Mouse (Mus musculus) limb, embryonic 11.5 days (tissue): ENCODE data around the gene Piezo1. TPM values are rescaled to one million over a fixed set of nuclear protein-coding genes. Genes with fewer than 3 reads are reported as not detected.
A peak's percentile ranks its signal among the peaks of the same experiment; 100 is the strongest.

Experiments used
- ATAC-seq: fragments of 200-750 bp; cut with Nextera tagmentation; 2 replicates; pipeline ENCODE4 v1.8.0; 2017; ENCODE audit warnings: low read depth; ENCODE audit not compliant: insufficient number of reproducible peaks, low FRiP score, low TSS enrichment
- DNase-seq: peaks from one replicate; pipeline ENCODE4 v3.0.0-alpha.2; 2015; ENCODE audit warnings: low spot score
- H3K27ac ChIP-seq: fragments of 300-500 bp; sonication (generic); replicated peaks from 2 replicates; pipeline ENCODE4 v1.5.1; 2014; ENCODE audit warnings: low read depth, mild to moderate bottlenecking, low read length
- H3K27me3 ChIP-seq: fragments of 300-500 bp; sonication (generic); 2 replicates; pipeline ENCODE4 v1.6.1; 2014; ENCODE audit warnings: mild to moderate bottlenecking, low read length, mixed read lengths; ENCODE audit not compliant: control insufficient read depth, insufficient read depth
- H3K36me3 ChIP-seq: fragments of 300-500 bp; sonication (generic); 2 replicates; pipeline ENCODE4 v1.6.1; 2014; ENCODE audit warnings: mild to moderate bottlenecking, low read length, moderate library complexity, mixed read lengths; ENCODE audit not compliant: control insufficient read depth, insufficient read depth
- H3K4me1 ChIP-seq: fragments of 300-500 bp; sonication (generic); 2 replicates; pipeline ENCODE4 v1.6.1; 2014; ENCODE audit warnings: low read length, mixed read lengths; ENCODE audit not compliant: control insufficient read depth, insufficient read depth
- H3K4me2 ChIP-seq: fragments of 300-500 bp; sonication (generic); 2 replicates; pipeline ENCODE4 v1.6.1; 2014; ENCODE audit warnings: low read depth, mild to moderate bottlenecking, moderate library complexity; ENCODE audit not compliant: severe bottlenecking
- H3K4me3 ChIP-seq: fragments of 300-500 bp; sonication (generic); 2 replicates; pipeline ENCODE4 v1.5.1; 2014; ENCODE audit warnings: low read depth, low read length
- H3K9ac ChIP-seq: fragments of 300-500 bp; sonication (generic); 2 replicates; pipeline ENCODE4 v1.6.1; 2014; ENCODE audit warnings: mild to moderate bottlenecking, low read length
- H3K9me3 ChIP-seq: fragments of 300-500 bp; sonication (generic); 2 replicates; pipeline ENCODE4 v1.6.1; 2016; ENCODE audit warnings: low read length; ENCODE audit not compliant: control insufficient read depth
- WGBS: fragments of 180-500 bp; shearing (Covaris S2); extraction: QIAGEN DNeasy Blood & Tissue Kit; methylation state at CpG from one replicate; pipeline ENCODE4 v1.1.7; 2014; 5-methylcytosine and 5-hydroxymethylcytosine counted together
- polyA plus RNA-seq: library from polyadenylated mRNA; unstranded; fragments of >200 nt; fragmentation: Nextera tagmentation; extraction: Ambion mirVana; gene quantifications from 2 replicates; pipeline ENCODE4 v1.2.1, GENCODE M21; 2014

Piezo1 gene
- polyA plus RNA-seq, 1 experiment from 2014 or later, result 7.2 TPM

- Histone ChIP-seq H3K4me2 (peak overlapping the region; percentile 68), H3K36me3 (peaks cover 4% of the 10 kb centered on the region), H3K9me3 (no peaks in the 10 kb centered on the region), H3K4me1 (peaks cover 5% of the 10 kb centered on the region; the same call in 1 of the 2 replicates), H3K27me3 (0 out of 2 replicates have a peak, but pooled peaks cover 2% of the 10 kb centered on the region), H3K4me3 (peak overlapping the region; percentile 50), H3K9ac (peak overlapping the region; percentile 32), H3K27ac (peak overlapping the region; percentile 23; the same call in 1 of the 2 replicates)
- ATAC-seq, result no peak
- DNase-seq, result no peak
- 0% methylated on average over 12 of the region's 12 CpGs for WGBS
Measured at GRCm38 (mm10) chr8:122442781-122443180, 108.3 kb downstream of the Piezo1 start.

GRCm38 (mm10) chr8:122442356-122442755, 108.8 kb downstream of the Piezo1 start:
- peaks cover 4% of the 10 kb centered on the region for H3K36me3 ChIP-seq
- ATAC-seq, result no peak
- H3K27ac ChIP-seq, result no peak overlapping the region
- H3K4me2 ChIP-seq, result peak overlapping the region; percentile 68
- H3K4me1 ChIP-seq, result peaks cover 5% of the 10 kb centered on the region; the same call in 1 of the 2 replicates
- peak overlapping the region; percentile 50 for H3K4me3 ChIP-seq
- H3K9ac ChIP-seq, result peak overlapping the region; percentile 32
- DNase-seq, result no peak
- 20% methylated on average over 7 of the region's 7 CpGs for WGBS
- 0 out of 2 replicates have a peak, but pooled peaks cover 2% of the 10 kb centered on the region for H3K27me3 ChIP-seq
- H3K9me3 ChIP-seq, result no peaks in the 10 kb centered on the region

GRCm38 (mm10) chr8:122441326-122441725, 109.8 kb downstream of the Piezo1 start:
- H3K4me2 ChIP-seq, result no peak overlapping the region
- ATAC-seq, result no peak
- 90% methylated on average over 1 of the region's 1 CpGs for WGBS
- no peak overlapping the region for H3K4me3 ChIP-seq
- 0 out of 2 replicates have a peak, but pooled peaks cover 2% of the 10 kb centered on the region for H3K27me3 ChIP-seq
- H3K27ac ChIP-seq, result no peak overlapping the region
- DNase-seq, result no peak
- peaks cover 5% of the 10 kb centered on the region; the same call in 1 of the 2 replicates for H3K4me1 ChIP-seq
- no peak overlapping the region for H3K9ac ChIP-seq
- H3K9me3 ChIP-seq, result no peaks in the 10 kb centered on the region
- peaks cover 10% of the 10 kb centered on the region for H3K36me3 ChIP-seq

GRCm38 (mm10) chr8:122439336-122439735, 111.8 kb downstream of the Piezo1 start:
- ATAC-seq (no peak), DNase-seq (no peak)
- Histone ChIP-seq H3K36me3 (peaks cover 15% of the 10 kb centered on the region), H3K4me3 (no peak overlapping the region), H3K9me3 (no peaks in the 10 kb centered on the region), H3K27ac (no peak overlapping the region), H3K27me3 (no peaks in the 10 kb centered on the region), H3K4me2 (no peak overlapping the region), H3K9ac (no peak overlapping the region), H3K4me1 (peaks cover 5% of the 10 kb centered on the region; the same call in 1 of the 2 replicates)
- 96% methylated on average over 16 of the region's 16 CpGs for WGBS

GRCm38 (mm10) chr8:122437708-122438331, 113.3 kb downstream of the Piezo1 start:
- Histone ChIP-seq H3K9ac (no peak overlapping the region), H3K36me3 (peaks cover 17% of the 10 kb centered on the region), H3K4me3 (no peak overlapping the region), H3K4me1 (peaks cover 5% of the 10 kb centered on the region; the same call in 1 of the 2 replicates), H3K4me2 (no peak overlapping the region), H3K27me3 (no peaks in the 10 kb centered on the region), H3K27ac (no peak overlapping the region), H3K9me3 (no peaks in the 10 kb centered on the region)
- ATAC-seq (no peak), DNase-seq (no peak)
- WGBS, result 86% methylated on average over 13 of the region's 13 CpGs

GRCm38 (mm10) chr8:122436586-122437125, 114.5 kb downstream of the Piezo1 start:
- WGBS, result 84% methylated on average over 20 of the region's 20 CpGs
- Histone ChIP-seq H3K36me3 (peaks cover 17% of the 10 kb centered on the region), H3K4me2 (no peak overlapping the region), H3K9me3 (no peaks in the 10 kb centered on the region), H3K9ac (no peak overlapping the region), H3K4me1 (peaks cover 8% of the 10 kb centered on the region), H3K4me3 (no peak overlapping the region), H3K27me3 (no peaks in the 10 kb centered on the region), H3K27ac (no peak overlapping the region)
- ATAC-seq, result no peak
- no peak for DNase-seq

GRCm38 (mm10) chr8:122436146-122436545, 115.0 kb downstream of the Piezo1 start:
- H3K9me3 ChIP-seq, result no peaks in the 10 kb centered on the region
- H3K9ac ChIP-seq, result no peak overlapping the region
- WGBS, result 96% methylated on average over 9 of the region's 9 CpGs
- no peak overlapping the region for H3K4me2 ChIP-seq
- no peak overlapping the region for H3K4me3 ChIP-seq
- no peaks in the 10 kb centered on the region for H3K27me3 ChIP-seq
- H3K27ac ChIP-seq, result no peak overlapping the region
- H3K36me3 ChIP-seq, result peaks cover 17% of the 10 kb centered on the region
- DNase-seq (no peak), ATAC-seq (no peak)
- H3K4me1 ChIP-seq, result peaks cover 9% of the 10 kb centered on the region

GRCm38 (mm10) chr8:122435375-122435774, 115.8 kb downstream of the Piezo1 start:
- H3K27ac ChIP-seq, result no peak overlapping the region
- H3K9ac ChIP-seq, result no peak overlapping the region
- H3K4me2 ChIP-seq, result no peak overlapping the region
- DNase-seq (no peak), ATAC-seq (no peak)
- WGBS, result 90% methylated on average over 6 of the region's 6 CpGs
- no peak overlapping the region for H3K4me3 ChIP-seq
- H3K36me3 ChIP-seq, result peaks cover 17% of the 10 kb centered on the region
- peaks cover 9% of the 10 kb centered on the region for H3K4me1 ChIP-seq
- H3K9me3 ChIP-seq, result no peaks in the 10 kb centered on the region
- no peaks in the 10 kb centered on the region for H3K27me3 ChIP-seq
